Mouse (Mus musculus) leukemia stem cell, adult 10-12 weeks (primary cell): ENCODE data around the gene Colec11. TPM values are rescaled to one million over a fixed set of nuclear protein-coding genes. Genes with fewer than 3 reads are reported as not detected.

Experiments used
- polyA plus RNA-seq: library from polyadenylated mRNA; stranded (reverse); fragments of >175 nt; gene quantifications from 2 replicates; pipeline ENCODE4 v1.2.3, GENCODE M21; 2012; ENCODE audit warnings: low replicate concordance

Colec11 gene
- polyA plus RNA-seq = not detected in 2 replicates

DNA sequence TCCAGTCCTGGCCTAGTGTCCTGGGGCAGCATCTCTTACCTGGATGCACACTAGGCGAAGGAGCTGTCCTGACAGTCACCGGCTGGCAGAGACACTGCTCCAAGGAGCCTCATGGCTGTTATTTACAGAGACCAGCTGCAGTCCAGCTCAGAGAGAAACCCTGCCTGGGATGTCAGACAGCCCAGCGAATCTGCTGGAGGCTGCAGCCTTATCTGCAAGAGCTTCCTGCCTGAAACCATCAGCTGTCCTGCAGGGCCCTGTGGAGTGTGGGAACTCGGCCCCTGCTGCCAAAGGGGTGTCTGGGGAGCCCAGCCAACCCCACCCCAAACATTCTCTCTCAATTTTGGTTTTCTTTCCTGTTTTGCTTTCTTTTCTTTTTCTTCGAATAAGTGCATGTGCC lies at the start of gene Colec11:
Gene Colec11, minus strand, starts transcription at position 183 of the 400 bp plus-strand sequence.

DNA sequence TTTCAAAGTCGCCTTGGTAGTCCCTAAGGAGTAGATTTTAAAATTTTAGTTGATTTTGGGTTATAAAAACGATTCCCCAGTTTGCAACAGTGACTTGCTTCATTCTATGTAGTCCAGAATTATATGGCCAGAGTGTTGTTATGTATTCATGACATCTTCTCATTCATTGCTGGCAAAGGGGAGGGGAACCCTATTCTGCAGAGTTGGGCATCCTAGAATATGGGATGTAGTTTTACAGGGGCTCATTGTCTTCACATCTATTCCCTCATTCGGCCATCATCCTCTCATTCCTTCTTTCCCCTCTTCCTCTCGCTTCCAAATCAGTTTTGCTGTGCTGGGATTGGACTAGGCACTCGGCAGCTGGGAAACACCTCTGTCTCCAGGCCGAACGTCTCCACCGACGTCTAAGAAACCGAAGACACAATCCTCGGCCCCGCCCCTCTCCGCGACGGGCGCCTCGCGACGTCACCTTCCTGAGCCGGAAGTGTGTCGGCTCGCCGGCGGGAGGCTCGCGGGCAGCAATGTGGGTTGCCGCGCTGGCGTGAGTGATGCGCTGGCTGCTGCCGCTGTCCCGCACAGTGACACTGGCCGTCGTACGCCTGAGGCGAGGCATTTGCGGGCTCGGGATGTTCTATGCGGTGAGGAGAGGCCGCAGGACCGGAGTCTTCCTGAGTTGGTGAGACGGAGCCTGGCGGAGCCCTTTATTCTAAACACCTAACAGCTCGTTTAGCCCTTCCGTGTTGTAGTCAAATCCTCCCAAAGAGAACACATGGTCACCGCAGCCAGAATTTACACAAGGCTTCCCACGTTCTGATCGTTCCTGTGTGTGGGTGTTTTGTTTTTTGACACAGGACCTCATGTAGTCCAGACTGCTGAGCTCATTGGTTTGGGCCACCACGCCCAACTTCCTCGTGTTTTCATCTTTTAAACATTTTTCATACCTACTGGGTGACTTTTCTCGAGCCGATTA lies 26.2 kb upstream of the Colec11 start, which contains the start of gene Rnaseh1:
Gene Rnaseh1, plus strand, starts transcription at position 462 of the 970 bp plus-strand sequence.

DNA sequence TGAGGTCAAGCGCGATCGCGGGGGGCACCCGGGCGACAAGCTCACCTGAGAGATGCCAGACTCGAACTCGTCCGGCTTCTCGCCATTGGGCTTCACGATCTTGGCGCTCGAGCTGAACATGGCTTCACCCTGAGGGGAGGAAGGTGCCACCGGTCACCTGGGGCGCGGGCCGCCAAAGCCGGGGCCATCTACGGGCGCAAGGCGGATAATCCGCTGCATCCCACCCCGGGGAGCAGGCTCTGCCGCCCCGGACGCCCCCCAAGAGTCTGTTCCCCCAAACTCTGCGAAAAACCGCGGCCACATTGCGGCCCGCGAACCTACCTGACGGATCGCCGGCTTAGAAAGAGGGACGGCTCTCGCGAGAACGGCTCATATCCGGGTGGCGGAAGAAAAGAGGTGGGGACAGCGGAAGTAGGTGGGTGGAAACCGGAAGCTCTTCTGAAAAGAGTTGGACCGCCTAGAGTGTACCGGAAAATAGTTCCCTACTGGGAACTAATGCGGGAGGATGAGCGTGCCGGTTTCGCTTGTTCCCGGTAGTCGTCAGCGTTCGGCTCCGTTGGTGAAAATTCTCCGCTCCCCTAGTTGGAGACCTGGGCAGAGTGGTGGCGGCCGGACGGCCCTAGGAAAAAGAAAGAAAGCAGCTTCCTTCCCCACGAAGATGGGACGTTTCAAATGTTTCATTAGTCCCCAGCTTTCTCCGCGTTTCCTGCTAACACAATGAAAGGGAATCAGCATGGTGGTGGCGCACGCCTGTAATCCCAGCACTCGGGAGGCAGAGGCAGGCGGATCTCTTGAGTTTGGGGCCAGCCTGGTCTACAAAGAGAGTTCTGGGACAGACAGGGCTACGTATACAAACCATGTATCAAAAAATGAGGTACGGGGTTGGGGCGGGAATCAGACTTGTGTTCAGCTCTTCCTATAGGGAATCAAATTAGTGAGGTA lies 12.6 kb upstream of the Colec11 start, which contains the start of gene Rps7:
Gene Rps7, minus strand, starts transcription at position 419 of the 942 bp plus-strand sequence.

DNA sequence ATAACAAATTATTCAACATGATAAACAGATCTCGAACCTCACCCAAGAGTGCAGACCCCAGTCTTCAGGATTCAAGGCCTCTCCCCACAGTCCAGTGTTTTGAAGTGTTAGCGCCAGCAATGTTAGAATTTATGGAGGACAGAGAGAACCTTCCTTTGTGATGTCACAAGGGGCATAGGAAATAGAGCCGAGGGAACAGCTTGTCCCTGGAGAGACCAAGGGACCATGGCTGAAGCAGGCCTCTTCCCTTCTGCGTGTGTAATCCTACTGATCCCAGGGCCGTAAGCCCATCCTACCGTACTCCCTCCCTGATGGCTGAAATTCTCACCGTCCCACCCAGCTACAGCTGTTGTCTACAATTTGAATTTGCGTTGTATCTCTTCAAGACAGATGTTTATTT lies 40.8 kb downstream of the Colec11 start, which contains the start of gene Allc:
Gene Allc, minus strand, starts transcription at position 101 of the 400 bp plus-strand sequence.

DNA sequence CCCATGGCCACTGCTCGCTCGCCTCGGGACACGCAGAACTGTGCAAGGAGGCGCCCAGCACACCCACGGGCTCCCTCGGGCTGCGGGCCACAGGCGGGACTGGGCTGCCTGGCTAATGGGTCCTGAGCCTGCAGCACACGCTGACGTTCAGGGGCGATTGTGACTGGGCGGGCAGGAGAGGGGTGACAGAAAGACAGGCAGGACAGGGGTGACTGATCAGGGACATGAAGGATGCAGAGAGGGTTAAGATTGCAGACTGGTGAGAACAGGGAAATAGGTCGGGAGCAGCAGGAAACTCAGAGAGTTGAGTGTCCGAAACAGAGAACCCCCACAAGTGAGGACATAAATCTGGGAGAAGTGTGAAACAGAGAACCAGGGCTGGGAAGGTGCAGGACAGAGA lies 70.9 kb downstream of the Colec11 start, which contains the start of gene Dcdc2c:
Gene Dcdc2c, minus strand, starts transcription at position 101 of the 400 bp plus-strand sequence.

Other genes starting within 250 kb of the Colec11 start
- not detected in 2 replicates for gene Dcdc2c, start 71.0 kb downstream of the Colec11 start, polyA plus RNA-seq
- not detected in 2 replicates for gene Allc, start 40.9 kb downstream of the Colec11 start, polyA plus RNA-seq
- 68.5 and 95.9 TPM in 2 replicates for gene Rps7, start 12.6 kb upstream of the Colec11 start, polyA plus RNA-seq
- gene Rnaseh1, start 26.2 kb upstream of the Colec11 start, polyA plus RNA-seq = 4.9 and 6.3 TPM in 2 replicates
- gene Adi1, start 51.9 kb upstream of the Colec11 start, polyA plus RNA-seq = 4.2 and 4.9 TPM in 2 replicates
- gene Trappc12, start 127.1 kb upstream of the Colec11 start, polyA plus RNA-seq = 3.1 and 8.9 TPM in 2 replicates
- 9.4 and 13.4 TPM in 2 replicates for gene Eipr1, start 128.4 kb upstream of the Colec11 start, polyA plus RNA-seq